Mouse (Mus musculus): ENCODE data around the gene Ap2a1. TPM values are rescaled to one million over a fixed set of nuclear protein-coding genes. Genes with fewer than 3 reads are reported as not detected.

The Ap2a1 gene
- total RNA-seq, 2 experiments from 2014 or later = 74.2 to 93.9 TPM

DNA sequence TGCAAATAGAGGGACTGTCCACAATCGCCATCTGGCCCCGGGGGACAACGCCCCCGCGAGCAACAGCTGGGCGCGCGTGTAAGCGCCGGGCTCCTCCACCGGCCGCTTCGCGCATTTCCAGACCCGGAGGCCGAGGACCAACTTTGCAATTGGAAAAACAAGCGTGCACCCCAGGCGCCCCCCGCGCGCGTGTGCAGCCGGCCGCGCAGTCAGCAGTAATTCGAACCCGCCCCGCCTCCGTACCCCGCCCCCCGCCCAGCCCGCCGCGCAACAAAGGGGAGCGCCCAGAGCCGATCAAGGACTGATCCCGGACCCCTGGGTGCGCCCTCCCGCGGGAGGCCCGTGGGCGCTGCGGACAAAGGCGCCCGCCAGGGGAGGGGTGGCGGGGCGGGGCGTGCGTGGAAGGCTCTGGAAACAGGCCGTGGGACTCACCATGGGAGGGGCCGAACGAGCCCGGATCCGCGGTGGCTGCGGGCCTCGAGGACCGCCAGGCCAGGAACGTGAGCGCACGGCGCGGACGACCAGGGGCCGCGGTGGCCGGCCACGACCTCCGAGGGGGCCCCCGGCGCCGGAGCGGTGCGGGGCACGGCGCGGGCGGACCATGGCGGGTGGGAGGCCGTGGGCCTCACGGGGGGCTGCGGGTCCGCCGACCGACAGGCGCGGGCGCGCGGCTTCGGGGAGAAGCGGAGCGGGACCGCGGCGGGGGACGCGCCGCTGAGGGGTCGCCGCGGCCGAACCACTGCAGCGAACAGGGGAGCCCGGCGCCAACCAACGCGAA is 60.2 kb downstream of the Ap2a1 start:
- no peak for ATAC-seq (replicated peaks; ENCODE audit: low FRiP score, poor library complexity, severe bottlenecking)

DNA sequence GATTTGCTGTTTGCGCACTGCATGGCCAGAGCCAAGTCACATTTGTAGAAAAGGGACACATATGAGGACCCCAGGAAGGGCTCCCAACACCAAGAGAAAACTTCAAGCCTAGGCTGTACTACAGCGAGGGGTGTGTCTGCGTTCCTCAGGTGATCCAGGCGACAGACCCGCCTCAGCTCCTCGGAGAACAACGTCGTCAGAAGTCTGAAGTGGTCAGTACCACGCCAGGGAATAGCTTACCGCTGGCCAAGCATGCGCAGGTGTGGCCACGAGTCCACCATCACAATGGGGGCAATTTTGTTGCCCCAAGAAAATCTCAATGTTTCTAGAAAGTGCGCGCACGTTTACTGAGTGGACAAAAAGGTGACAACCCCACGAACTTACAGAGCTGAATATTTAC is 60.8 kb downstream of the Ap2a1 start:
- ATAC-seq (replicated peaks; ENCODE audit: low FRiP score, poor library complexity, severe bottlenecking) = no peak

DNA sequence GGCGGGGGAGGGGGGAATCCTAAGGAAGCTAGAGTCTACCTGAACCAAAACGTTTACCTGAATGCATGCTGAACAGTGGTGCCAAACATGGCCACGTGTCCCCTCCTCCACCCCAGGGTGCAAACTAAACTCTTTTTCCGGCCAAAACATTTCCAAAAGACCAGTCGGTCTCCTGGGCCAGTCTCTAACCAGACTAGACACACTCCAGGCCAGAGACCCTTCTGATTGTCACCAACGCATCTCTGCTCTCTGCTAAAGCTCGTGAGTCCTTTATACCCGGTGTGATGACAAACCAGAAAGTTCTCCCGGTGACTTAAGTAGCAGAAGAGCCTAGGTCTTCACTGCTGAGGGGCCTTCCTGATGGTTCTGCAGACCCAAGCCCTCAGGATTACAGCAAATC is 61.5 kb downstream of the Ap2a1 start:
- ATAC-seq (replicated peaks; ENCODE audit: low FRiP score, poor library complexity, severe bottlenecking) = no peak

DNA sequence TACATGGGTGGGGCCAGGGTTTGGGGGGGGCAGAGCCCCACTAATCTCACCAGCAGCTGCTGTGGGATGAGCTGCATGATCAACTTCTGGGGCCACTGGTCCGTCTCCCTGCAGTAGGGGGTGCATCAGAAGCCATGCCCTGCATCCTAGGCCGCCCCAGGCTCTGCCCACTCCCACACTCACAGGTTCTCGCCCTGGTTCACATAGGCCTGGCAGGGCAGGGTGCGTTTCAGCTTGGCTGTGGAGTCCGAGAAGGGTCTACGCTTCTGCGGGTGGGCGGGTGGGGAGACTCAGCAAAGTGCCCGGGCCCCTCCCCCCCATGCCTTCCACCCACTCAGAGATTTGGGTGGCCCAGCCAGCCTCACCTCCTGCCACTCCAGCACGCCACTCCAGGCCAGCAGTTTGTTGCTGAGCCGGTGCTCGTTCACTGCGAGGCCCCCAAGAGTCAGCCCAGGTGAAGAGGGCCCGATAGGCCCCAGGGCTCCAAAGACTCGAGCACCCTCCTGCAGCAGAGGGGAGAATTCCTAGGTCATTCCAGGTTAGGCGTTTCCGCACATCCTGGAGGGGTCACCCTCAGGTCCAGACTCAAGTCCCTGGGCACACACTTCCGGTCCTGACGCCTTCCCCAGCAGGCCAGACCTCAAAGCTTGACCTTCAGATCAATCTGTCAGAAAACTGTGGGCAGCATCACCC is 62.1 kb downstream of the Ap2a1 start:
- ATAC-seq (replicated peaks; ENCODE audit: low FRiP score, poor library complexity, severe bottlenecking) = no peak

DNA sequence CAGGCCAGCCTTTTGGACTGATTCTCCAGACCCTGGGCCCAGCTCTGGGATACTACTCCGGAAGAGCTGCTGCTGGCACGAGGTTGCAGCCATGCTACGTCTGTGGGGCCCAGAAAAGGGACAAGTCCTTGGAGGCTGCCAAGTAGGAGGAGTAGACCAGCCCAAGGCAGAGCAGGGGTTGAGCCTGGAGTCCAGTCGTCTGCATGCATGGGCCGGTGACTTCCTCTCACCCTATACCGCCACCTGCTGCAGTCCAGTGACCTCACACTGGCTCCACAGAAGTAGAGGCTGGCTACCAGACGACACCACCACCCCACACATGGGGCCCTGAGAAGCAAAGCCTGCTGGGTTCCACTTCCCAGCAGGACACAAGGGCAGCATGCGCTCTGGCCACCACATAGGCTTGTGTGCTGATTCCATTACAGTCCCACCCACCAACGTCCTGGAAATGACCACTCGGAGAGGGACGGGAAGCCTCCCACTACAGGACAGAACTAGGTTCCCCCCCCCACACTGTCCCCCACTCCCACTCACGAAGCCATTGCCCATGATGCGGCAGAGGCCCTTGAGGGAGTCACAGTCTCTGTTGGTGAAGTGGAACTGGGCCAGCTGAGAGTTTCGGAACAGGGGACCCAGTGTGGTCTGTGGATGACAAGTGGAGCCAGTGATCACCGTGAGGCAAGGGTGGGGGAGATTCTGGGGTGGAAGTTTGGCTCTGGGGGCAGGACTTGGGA is 62.9 kb downstream of the Ap2a1 start:
- ATAC-seq (replicated peaks; ENCODE audit: low FRiP score, poor library complexity, severe bottlenecking) = no peak

DNA sequence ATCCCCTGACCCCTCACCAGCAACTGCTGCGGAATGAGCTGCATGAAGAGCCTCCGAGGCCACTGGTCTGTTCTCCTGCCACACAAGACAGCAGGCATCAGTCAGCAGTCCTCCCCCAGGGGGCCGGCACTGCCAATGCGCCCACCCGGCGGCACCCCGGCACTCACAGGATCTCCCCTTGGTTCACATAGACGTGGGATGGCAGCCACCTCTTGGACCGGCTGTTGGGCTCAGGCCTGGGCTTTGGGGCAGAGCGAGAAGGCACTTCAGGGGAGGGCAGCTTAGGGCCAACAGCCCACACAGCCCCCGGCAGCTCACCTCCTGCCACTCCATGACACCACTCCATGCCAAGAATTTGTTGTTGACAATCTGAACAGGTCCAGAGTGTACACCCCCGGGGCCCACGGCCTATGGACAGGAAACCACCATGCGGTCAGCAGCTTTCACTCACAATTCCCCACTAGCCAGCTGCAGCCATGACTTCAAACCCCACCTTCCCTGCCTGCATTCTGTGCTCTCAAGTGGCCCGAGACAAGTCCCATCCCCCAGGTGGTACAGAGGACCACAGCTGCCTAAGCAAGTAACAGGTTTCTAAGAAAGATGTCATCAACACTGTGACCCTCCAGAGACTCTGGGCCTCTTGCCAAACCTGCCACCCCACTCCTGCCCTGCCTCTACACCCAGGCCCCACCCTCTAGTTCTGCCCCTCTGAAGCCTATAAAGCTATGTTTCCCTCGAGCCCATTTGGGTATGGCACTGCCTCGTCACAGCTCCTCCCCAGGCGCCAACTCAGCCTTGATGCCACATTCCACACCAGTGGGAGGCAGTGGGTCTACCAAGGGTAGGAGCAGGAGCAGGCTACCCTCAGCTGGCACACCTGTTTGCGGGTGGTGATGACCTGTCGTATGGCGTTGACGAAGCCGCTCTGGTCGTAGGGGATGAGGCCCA is 64.4 kb downstream of the Ap2a1 start:
- ATAC-seq (replicated peaks; ENCODE audit: low FRiP score, poor library complexity, severe bottlenecking) = no peak

DNA sequence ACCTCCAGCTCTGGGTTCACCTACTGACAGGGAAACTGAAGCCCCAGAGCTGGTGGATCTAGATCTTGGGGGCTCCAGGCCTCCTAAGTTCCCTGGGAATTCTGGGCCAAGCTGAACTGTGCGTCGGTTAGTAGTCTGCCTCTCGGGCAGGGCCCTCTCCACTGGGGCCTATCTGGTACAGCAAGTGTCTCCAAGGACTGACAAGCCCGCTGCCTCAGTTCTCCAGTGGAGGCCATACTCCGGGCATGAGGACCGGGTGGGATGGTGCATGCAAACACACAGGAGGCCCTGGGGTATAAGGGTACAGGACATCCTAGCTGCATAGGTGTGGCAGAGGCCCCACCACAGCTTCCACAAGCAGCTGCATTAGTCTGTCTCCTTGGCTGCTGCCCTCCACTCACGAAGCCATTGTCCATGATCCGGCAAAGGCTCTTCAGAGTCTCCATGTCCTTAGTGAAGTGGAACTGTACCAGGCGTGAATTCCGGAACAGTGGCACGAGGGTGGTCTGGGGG is 65.3 kb downstream of the Ap2a1 start:
- no peak for ATAC-seq (replicated peaks; ENCODE audit: low FRiP score, poor library complexity, severe bottlenecking)

DNA sequence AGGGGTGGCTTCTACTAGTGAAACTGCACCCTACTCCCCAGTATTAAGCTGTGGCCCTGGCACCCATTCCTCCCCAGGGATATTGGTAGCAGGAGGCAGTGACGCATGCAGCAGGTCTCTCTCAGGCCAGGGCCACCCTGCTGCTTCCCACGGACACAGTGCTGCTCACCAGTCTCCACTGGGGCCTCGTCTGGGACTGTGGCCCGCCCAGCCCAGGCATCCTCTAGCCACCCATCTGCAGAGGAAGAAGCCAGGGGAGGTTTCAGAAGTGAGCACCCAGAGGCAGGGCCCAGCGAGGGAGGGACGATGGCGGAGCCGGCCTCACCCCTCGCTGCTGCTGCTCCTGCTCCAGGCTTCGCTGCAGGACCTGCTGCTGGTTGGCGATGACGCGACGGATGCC is 66.1 kb downstream of the Ap2a1 start:
- no peak for ATAC-seq (replicated peaks; ENCODE audit: low FRiP score, poor library complexity, severe bottlenecking)

DNA sequence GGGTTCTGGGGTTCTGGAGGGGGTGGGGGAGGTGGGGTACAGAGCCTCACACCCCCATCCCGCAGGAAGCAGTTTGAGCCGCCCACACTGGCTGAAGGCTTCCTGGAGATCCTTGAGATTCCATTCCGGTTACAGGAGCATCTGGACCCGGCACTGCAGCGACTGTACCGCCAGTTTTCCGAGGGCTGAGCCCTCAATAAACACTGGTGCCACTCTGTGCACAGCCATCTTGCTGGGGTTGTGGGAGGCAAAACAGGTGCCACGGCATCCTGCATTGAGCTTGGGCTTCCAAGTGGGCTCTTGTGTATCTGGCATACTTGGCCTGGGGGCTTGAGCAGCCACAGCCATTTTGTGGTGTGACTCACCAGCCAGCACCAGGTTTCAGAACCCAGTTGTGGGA is 66.9 kb downstream of the Ap2a1 start:
- no peak for ATAC-seq (replicated peaks; ENCODE audit: low FRiP score, poor library complexity, severe bottlenecking)

DNA sequence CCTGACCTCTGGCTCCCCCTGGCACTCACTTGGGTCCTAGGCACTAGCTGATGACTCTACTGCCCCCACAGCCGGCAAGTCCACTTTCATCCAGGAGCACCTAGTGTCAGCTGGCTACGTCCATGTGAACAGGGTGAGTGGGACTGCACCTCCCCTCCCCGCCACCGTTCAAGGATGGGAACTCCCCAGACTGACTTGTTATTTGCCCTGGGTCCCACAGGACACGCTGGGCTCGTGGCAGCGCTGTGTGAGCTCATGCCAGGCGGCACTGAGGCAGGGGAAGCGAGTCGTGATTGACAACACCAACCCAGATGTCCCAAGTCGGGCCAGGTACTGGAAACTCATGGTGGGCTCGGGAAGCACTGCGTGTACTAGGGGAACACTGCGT is 67.9 kb downstream of the Ap2a1 start:
- no peak for ATAC-seq (replicated peaks; ENCODE audit: low FRiP score, poor library complexity, severe bottlenecking)

DNA sequence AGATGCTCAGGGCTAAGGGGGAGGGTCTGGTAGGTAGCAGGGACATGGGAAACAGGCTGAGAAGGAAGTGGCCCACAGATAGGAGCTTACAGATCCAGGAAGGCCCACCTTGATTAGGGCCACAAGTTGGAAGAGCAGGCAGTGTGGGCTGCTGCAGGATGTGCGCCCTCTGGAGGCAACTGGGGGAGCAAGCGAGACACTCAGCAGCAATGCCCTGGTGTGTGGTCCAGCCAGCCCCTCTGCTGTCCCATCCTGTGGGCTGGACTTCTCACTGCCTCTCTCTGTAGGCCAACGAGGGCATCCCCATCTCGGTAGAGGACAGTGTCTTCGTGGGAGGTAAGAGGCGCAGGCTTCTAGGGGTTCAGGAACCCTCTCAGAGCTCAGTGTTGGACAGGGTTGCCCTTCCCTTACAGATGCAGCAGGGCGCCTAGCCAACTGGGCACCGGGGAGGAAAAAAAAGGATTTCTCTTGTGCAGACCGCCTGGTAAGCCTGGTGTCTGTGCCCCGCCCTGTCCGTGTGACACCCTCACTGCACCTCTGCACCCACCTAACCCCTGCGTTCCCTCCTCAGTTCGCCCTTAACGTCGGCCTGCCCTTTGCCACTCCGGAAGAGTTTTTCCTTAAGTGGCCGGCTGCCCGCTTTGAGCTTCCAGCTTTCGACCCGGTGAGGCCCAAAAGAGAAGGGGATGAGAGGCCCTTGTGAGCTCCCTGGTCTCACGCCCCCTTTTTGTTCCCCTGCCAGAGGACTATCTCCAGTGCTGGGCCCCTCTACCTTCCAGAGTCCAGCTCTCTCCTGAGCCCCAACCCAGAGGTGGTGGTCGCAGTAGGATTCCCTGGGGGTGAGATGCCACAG is 68.5 kb downstream of the Ap2a1 start:
- ATAC-seq (replicated peaks; ENCODE audit: low FRiP score, poor library complexity, severe bottlenecking) = peak; percentile 41; the same call in 1 of the 2 replicates

DNA sequence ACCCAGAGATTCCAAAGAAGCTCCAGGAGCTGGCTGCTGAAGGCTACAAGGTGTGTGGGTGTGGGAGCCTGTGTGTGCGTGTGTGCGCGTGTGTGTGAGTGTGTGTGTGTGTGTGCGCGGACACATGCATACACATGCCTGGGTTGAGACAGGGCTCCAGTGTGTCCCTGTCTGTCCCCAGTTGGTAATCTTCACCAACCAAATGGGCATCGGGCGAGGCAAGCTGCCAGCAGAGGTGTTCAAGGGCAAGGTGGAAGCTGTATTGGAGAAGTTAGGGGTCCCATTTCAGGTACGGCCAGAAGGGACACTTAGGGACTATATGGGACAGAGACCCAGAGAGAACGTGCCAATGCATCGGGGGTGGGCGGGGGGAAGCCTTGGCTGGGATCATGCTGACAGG is 69.4 kb downstream of the Ap2a1 start:
- no peak for ATAC-seq (replicated peaks; ENCODE audit: low FRiP score, poor library complexity, severe bottlenecking)

DNA sequence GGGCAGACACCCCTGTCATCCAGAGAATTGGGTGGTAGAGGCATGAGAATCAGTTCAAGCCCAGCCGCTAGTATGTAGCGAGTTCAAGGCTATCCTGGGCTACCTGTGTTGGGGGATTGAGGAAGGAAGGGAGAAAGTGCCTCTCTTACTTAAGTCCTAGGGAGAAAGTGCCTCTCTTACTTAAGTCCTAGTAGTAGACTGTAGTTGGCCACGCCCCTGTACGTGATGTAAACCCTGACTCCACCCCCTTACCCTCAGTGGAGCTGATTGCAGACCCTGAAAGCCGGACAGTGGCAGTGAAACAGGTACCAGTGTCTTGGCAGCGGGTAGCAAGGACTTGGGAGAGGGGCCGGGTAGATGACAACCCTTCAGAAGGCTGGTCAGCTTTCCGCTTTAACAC is 71.4 kb downstream of the Ap2a1 start:
- ATAC-seq (replicated peaks; ENCODE audit: low FRiP score, poor library complexity, severe bottlenecking) = peak; percentile 37

DNA sequence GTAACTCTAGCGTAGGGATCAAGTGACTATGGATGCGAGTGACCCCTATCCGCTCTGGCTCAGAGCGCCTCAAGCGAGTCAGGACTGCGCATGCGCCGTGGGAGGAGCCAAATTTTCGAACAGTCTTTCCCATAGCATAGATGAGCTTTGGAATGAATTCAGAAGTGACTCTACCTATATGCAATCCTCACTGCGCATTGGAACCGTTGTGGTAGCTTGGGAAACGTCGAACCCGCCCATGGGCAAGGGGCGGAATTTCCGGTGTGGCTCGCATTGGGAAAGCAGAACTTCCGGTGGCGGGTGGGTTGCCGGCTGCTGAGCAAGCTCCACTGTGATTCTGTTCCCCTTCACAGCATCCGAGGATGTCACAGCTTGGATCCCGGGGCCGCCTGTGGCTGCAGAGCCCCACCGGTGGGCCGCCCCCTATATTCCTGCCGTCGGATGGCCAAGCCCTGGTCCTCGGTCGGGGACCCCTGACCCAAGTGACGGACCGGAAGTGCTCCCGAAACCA is 72.2 kb downstream of the Ap2a1 start, which contains the start of gene Pnkp:
Gene Pnkp (plus strand): TSS at position 98 of the 511 bp plus-strand sequence.
- ATAC-seq (replicated peaks; ENCODE audit: low FRiP score, poor library complexity, severe bottlenecking) = peak; percentile 50

DNA sequence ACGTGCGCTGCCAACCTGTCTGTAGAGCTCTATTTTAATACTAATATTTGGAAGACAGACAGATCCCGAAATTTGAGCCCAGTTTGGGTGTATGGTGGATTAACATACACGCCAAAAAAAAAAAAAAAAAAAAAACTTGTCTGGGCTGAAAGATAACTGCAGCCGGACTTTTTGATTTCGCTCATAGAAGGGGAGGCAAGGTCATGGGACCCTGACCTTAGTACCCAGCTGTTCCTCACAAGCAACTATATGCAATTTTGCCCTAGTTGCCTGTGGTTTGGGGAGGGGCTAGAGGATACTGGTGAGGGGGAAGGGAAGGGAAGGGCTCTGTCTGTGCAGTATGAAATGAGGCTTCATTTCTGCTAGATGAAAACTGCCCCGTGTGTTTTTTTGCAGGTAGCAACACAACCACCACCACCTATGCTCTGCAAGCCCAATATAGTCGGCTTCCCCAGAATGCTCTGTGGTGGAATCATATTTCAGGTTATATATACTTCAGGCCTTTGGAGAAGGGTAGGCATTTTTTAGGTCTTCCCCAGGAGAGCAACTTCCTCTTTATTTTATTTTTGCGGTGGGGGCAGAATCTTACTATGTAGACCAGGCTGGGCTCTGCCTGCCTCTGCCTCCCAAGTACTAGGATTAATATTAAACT is 72.9 kb downstream of the Ap2a1 start:
- ATAC-seq (replicated peaks; ENCODE audit: low FRiP score, poor library complexity, severe bottlenecking) = no peak

DNA sequence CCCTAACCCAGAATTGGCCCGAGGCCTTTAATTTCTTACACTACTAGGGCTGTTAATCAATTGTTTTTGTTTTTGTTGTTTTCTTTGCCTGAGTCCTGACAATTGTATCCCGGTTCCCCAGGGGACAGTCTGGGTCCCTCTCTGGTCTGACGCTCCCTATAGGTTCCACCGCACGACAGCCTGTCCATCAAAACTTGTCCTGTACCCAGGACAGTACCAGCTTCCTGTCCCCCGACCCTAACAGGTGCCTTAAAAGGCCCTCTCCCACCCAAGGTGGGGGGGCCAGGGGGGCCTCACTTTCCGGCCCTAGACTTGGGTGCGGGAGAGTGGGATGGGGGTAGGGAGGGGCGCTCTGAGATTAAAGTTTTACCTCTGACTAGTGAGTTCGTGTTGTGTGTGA is 74.3 kb downstream of the Ap2a1 start:
- ATAC-seq (replicated peaks; ENCODE audit: low FRiP score, poor library complexity, severe bottlenecking) = no peak

DNA sequence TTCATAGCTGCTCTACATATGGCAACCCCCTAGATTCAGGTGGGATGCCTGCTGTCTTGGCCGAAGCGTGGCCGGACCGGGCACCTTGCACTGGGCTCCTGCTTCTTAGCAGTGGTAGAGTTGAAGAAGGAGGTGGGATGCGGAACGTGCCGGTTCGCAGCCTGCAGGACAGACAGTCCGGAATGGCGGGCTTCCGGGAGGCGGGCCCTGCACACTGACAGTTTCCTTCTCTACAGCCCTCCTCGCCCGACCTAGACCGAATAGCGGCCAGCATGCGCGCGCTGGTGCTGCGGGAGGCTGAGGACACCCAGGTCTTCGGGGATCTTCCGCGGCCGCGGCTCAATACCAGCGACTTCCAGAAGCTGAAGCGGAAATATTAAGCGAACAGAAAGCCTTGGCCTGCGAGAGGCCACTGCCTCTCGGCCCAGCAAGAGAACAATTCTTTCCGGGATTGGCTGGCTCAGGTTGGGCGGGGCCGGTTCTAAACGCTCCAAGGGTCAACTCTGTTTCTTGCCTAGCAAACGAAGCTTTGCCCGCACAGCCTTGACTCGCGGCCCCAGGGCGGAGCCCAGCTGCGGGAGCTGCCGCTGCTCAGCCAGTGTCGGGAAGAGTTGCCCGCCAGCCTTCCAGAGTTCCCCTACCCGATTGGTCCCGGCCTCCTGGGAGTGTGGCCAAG is 74.8 kb downstream of the Ap2a1 start:
- ATAC-seq (replicated peaks; ENCODE audit: low FRiP score, poor library complexity, severe bottlenecking) = peak; percentile 60
